Mouse (Mus musculus) heart, adult 8-10 months (tissue): ENCODE results near the gene Oat. TPM values are rescaled to one million over a fixed set of nuclear protein-coding genes. Genes with fewer than 3 reads are reported as not detected.

Experiments
- DNase-seq: peaks from one replicate; pipeline ENCODE4 v3.0.0; 2022; ENCODE audit warnings: low spot score
- total RNA-seq, 4 experiments: library from RNA; stranded (reverse); gene quantifications; 2 replicates each; pipeline ENCODE4 v1.2.4; 2022

Gene Oat
- total RNA-seq, 4 experiments from 2014 or later: 179 to 196 (median 187) TPM

GRCm38 (mm10) chr7:132593762-132594161, 17.6 kb upstream of the Oat start:
- no peak for DNase-seq

GRCm38 (mm10) chr7:132589610-132590009, 13.4 kb upstream of the Oat start:
- DNase-seq: no peak

- DNase-seq: no peak
Measured at GRCm38 (mm10) chr7:132587167-132587566, 11.0 kb upstream of the Oat start.

GRCm38 (mm10) chr7:132585695-132586491, 9.7 kb upstream of the Oat start:
- DNase-seq: no peak

- no peak for DNase-seq
Measured at GRCm38 (mm10) chr7:132581441-132581840, 5.2 kb upstream of the Oat start.

DNA sequence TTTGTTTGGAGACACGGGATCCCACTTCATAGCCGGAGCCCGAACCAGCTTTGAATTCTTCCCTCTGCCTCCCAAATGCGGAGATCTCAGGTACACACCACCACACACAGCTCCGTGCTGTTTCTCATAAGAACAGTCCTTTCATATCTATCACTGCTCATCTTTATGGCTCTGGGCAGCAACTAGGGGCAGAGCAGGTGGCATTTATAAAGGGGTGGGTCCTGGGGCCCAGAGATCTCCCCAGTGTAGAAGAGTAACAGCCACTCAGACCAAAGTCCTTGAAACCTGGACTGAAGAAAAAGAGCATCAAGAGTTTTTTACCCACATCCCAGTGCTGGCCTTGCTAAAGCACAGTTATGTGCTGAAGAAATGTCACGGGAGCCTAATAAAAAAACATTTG, 4.3 kb upstream of the Oat start:
- no peak for DNase-seq

DNA sequence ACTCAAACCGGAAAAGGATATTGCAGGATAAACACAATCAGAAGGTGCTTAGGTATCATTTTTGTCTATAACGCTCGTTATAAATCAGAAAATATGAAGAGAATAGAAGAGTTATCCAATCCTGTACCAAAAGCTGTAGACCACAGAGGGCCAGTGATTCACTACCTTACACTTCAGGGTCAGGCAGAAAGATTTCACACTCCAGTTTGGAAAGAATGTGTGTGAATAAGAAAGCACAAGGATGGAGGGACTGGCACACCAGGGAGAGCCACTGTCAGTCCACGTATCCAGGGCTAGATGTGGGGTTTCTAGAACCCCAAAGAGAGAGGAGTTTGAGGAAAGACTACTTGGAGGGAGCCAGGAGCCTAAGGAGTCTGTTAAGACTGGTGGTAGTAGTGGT, 693 bp upstream of the Oat start:
- DNase-seq: no peak

- peak; percentile 81 for DNase-seq
Measured at GRCm38 (mm10) chr7:132575623-132576022, 575 bp downstream of the Oat start.

GRCm38 (mm10) chr7:132574646-132575045, 1.6 kb downstream of the Oat start:
- DNase-seq: no peak

DNA sequence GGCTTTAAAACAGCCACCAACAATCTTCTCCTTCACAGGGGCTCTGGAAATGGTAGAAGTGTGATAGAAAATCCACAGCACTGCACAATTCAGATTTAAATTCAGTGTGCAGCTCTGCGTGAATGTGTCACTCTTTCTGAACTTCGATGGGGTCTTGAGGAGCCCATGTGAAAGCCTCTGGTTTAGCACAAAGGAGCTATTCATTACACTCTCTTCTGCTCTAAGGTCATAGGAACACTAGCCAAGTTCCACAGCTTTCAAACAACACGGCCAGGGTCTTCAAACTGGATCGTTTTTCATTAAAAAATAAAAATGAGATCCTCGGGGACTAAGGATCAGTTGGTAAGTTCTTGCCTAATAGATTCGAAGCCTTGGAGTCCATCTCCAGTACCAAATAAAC, 3.0 kb downstream of the Oat start:
- no peak for DNase-seq

DNA sequence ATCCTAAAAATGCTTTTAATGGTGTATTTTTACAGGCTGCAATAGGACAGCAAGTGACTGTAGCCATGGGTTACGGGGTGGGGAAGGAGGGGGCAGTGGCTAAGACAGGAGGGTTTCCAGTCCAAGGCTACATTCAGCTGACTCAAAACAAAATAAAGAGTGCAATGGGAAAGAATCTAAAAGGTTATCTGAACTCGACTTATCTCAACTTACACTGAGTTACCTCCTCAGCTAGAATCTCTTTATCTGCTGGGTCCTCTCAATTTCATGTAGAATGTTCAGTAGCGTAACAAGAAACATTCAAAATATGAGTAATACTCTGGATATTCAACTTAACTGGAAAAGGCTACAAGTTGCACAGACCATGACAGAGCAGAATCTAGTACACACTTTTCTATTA, 3.5 kb downstream of the Oat start:
- DNase-seq: no peak

GRCm38 (mm10) chr7:132571481-132571880, 4.7 kb downstream of the Oat start:
- no peak for DNase-seq

GRCm38 (mm10) chr7:132570071-132570470, 6.1 kb downstream of the Oat start:
- peak; percentile 46 for DNase-seq

DNA sequence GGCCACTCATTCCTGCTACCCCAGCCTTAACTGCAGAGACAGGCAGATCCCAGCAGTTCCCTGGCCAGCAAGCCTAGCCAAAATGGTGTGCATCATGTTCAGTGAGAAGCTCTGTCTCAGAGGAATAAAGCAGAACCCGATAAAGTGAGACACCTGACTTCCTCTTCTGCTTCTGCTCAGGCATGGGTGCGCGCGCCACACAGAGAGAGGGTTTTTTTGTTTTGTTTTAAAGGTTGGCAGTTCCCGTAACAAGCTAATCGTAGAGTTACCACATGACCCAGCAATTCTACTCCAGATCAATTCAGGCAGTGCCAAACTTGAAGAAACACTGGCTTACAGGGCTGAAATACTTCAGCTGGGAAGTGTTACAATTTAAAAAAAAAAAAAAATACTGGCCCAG, 7.4 kb downstream of the Oat start:
- DNase-seq: peak; percentile 36

GRCm38 (mm10) chr7:132565831-132566230, 10.4 kb downstream of the Oat start:
- DNase-seq: no peak

DNA sequence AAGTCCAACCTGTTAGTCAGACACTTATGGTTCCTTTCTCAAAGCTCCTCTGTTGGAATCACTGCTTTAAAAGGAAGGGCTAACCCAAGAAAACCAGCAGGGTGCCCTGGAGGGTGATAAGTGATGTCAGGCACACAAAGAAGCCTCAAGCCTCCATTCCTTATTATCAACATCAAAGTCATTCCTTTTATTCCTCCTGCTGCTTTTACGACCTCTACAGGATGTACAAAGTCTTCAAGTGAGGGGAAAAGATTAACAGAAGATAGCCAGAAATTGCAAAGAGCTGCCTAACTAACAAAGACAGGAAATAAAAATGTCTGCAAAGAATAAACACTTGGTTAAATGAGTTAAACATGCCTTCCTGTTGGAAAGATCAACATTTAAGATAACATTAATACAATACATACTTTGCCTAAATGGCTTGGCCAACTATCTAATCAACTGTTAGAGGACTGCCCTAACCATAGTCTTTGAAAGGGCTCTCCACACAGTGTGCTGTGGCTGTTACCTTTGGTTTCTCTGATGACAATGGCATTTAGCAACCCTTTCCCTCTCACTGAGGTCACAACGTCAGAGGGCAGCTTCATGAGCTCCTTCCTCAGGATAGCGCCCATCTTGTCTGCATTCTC, 16.9 kb downstream of the Oat start:
- peak; percentile 68 for DNase-seq

DNA sequence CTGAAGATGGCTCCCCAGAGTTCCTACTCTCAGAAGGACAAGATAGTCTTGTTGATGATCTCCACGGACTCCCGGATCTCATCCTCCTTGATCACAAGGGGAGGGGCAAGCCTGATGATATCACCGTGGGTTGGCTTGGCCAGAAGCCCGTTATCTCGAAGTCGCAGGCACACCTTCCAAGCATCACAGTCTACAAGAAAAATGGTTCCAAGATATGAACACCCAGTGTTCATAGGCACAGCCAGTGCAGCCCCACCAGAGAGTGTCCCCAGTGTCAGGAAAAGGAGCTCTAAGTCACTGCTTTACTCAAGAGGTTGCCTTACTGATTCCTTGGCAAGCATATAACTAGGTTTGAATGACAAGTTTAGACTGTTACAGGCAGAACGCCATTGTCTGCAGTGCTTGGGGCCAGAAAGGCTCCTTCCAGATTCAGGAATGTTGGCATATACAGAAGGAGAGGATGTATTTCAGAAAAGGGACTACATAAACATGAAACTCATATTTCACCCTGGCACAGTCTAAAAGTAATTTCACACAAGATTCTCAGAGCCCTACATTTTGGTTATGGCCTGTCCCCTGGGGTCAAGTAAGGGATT, 18.0 kb downstream of the Oat start:
- DNase-seq: no peak

DNA sequence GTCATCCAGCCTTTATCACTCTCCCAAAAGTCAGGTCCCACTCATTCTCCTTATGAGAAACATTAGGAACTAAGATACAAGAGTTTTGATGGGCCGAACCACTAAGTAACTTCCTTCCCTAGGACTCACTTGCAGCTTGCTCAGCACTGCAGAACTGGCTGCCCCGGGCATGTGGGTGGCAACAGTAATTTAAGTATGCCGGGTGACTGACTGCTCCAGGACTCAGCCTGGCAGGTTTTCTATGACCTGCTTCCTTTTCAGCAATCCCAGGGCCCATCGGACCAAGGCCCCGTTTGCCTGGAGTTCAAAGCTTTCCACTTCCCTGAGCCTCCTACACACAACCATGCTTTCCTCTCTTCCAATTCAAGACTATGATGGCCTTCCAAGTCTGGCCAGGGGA, 19.6 kb downstream of the Oat start:
- no peak for DNase-seq

- DNase-seq: no peak
Measured at GRCm38 (mm10) chr7:132555911-132556310, 20.3 kb downstream of the Oat start.

GRCm38 (mm10) chr7:132554091-132554490, 22.1 kb downstream of the Oat start:
- no peak for DNase-seq

DNA sequence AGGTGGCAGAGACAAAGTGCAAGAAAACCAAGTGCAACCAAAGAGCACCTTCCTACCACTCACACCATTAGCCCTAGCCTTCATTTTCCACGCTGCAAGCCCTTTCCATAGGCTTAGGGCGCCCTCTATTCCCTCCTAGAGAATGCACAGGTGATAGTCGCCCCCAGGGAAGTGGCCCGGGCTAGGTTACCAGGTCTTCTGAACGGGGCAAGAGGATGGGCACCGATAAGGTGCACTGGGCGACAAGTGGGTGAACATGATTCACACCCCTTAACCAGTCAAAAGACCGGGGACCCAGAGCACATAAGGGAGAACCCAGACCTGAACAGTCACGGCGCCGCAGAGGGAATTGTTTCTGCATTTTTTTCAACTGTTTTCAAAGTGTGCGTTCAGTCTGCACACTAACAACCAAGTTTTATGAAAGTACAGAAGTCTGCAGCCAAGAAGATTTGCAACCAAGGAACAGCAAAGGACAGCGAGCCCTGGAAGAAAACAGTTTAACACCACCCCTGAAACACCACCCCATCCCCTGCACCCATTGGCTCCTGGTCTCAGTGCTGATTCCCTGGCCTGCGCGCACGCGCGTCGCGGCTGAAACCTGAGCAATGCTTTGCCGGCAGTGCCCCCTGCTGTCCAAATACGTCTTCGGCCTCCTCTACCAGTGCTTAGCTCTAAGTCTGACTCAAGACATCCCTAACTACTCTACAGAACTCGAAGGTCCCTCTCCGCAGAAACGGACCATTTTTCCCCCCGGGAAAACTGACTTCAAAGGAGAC, 24.7 kb downstream of the Oat start:
- DNase-seq: peak; percentile 96

- DNase-seq: no peak
Measured at GRCm38 (mm10) chr7:132547126-132547525, 29.1 kb downstream of the Oat start.
